Mouse (Mus musculus): ENCODE results near the gene Adora1. TPM values are rescaled to one million over a fixed set of nuclear protein-coding genes. Genes with fewer than 3 reads are reported as not detected.

The Adora1 gene
- total and polyA plus RNA-seq, 3 experiments, result not detected

DNA sequence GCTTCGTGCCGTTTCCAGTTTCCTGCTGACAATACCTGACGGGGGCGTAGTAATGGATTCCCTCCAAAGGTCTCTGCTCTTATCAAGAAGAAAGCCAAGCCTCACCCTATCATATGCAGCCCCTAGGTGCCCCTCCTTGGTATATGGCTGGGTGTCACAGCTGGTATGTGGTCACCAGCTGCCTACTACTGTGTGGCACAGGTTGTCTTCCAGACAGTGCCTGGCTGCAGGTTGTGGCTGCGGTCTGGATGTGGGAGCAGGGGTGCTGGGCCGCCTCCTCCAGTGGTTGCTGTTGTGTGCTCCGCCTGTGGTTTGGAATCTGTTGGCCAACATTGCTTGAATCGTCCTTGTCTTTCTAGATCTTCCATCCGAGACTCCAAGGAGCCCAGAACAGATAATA, 84.5 kb downstream of the Adora1 start:
- Histone ChIP-seq H3K4me1 (ENCODE audit: control insufficient read depth in 1 of 2, insufficient read depth in 2 of 2, low read length in 2 of 2) (peaks cover 0 to 22% of the 10 kb centered on the region in 2 experiments; a peak in 2 of 4 replicates), H3K27me3 (ENCODE audit: control insufficient read depth in 1 of 2, insufficient read depth in 2 of 2, low read length in 2 of 2) (peaks cover 0 to 1% of the 10 kb centered on the region in 2 experiments; a peak in 3 of 4 replicates), H3K79me2 (ENCODE audit: control insufficient read depth, insufficient read depth, low read length, poor library complexity) (no peaks in the 10 kb centered on the region), H3K9ac (ENCODE audit: control insufficient read depth, low read depth, low read length, poor library complexity, severe bottlenecking) (no peak overlapping the region), H3K9me3 (replicated peaks; ENCODE audit: insufficient read depth, low read length) (no peaks in the 10 kb centered on the region), H3K4me3 (ENCODE audit: control insufficient read depth in 1 of 2, insufficient read depth in 1 of 2, low read depth in 2 of 2, low read length in 2 of 2) (no peak overlapping the region), H3K36me3 (ENCODE audit: control insufficient read depth in 1 of 2, insufficient read depth in 2 of 2, low read length in 2 of 2) (peaks cover 0 to 3% of the 10 kb centered on the region in 2 experiments; a peak in 2 of 4 replicates), H3K27ac (ENCODE audit: control insufficient read depth, low read depth, low read length) (no peak overlapping the region)
- no peak for DNase-seq (ENCODE audit: low read depth, low spot score)
- no peak for TF ChIP-seq USF1 (IDR thresholded peaks at IDR 0.05; ENCODE audit: low read depth, low read length)
- TF ChIP-seq MXI1 (IDR thresholded peaks at IDR 0.05; ENCODE audit: low read depth, low read length), result no peak
- no peak for TF ChIP-seq HCFC1 (IDR thresholded peaks at IDR 0.05; ENCODE audit: low read depth, low read length)
- TF ChIP-seq USF2 (IDR thresholded peaks at IDR 0.05; ENCODE audit: borderline replicate concordance in 1 of 2, insufficient read depth in 1 of 2, low read depth in 1 of 2, low read length in 2 of 2), result no peak
- TF ChIP-seq ZKSCAN1 (IDR thresholded peaks at IDR 0.05; ENCODE audit: low read depth, low read length), result no peak
- TF ChIP-seq JUND (IDR thresholded peaks at IDR 0.05; ENCODE audit: low read depth, low read length), result no peak
- TF ChIP-seq MEF2A (IDR thresholded peaks at IDR 0.05; ENCODE audit: extremely low read depth, insufficient replicate concordance, low read depth, low read length, poor library complexity, severe bottlenecking), result no peak
- TF ChIP-seq EP300 (IDR thresholded peaks at IDR 0.05; ENCODE audit: low read depth in 1 of 2, low read length in 2 of 2), result no peak
- TF ChIP-seq ELF1 (IDR thresholded peaks at IDR 0.05; ENCODE audit: low read depth, low read length), result no peak
- TF ChIP-seq CTCF (IDR thresholded peaks at IDR 0.05 in 2 of 3, conservative IDR thresholded peaks at IDR 0.05 in 1 of 3; ENCODE audit: control insufficient read depth in 1 of 3, insufficient read depth in 1 of 3, low read depth in 2 of 3, low read length in 3 of 3, poor library complexity in 1 of 3, severe bottlenecking in 1 of 3), result no peak
- TF ChIP-seq POLR2AphosphoS2 (IDR thresholded peaks at IDR 0.05; ENCODE audit: low read length), result no peak
- no peak for TF ChIP-seq CHD1 (IDR thresholded peaks at IDR 0.05; ENCODE audit: low read depth, low read length)
- no peak for TF ChIP-seq NELFE (IDR thresholded peaks at IDR 0.05; ENCODE audit: low read depth, low read length)
- no peak for TF ChIP-seq ZC3H11A (IDR thresholded peaks at IDR 0.05; ENCODE audit: low read depth, low read length)
- no peak for TF ChIP-seq ETS1 (IDR thresholded peaks at IDR 0.05; ENCODE audit: low read depth, low read length)

DNA sequence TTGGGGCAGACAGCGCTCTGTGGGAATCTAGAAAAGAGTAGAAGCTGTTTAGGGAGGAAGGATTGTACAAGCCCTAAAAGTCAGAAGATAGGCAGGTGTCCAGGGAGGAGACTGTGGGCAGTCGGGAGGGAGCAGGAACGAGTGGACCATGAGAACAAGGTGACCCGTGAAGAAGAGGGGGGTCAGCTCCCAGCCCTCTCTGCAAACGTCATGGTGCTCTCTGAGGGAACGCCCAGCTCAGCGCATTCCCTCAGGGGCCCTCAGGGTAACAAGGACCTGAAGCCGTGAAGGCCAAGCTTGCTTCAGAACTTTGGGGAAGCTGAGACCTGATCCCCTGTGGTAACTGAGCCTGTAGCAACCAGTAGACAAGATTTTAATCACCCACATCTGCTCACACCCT, 85.2 kb downstream of the Adora1 start:
- peaks cover 0 to 2% of the 10 kb centered on the region in 2 experiments; a peak in 3 of 4 replicates for H3K27me3 ChIP-seq (ENCODE audit: control insufficient read depth in 1 of 2, insufficient read depth in 2 of 2, low read length in 2 of 2)
- peaks cover 0 to 3% of the 10 kb centered on the region in 2 experiments; a peak in 2 of 4 replicates for H3K36me3 ChIP-seq (ENCODE audit: control insufficient read depth in 1 of 2, insufficient read depth in 2 of 2, low read length in 2 of 2)
- H3K9ac ChIP-seq (ENCODE audit: control insufficient read depth, low read depth, low read length, poor library complexity, severe bottlenecking), result no peak overlapping the region
- H3K79me2 ChIP-seq (ENCODE audit: control insufficient read depth, insufficient read depth, low read length, poor library complexity), result no peaks in the 10 kb centered on the region
- no peak for TF ChIP-seq ZKSCAN1 (IDR thresholded peaks at IDR 0.05; ENCODE audit: low read depth, low read length)
- TF ChIP-seq MAFK (IDR thresholded peaks at IDR 0.05; ENCODE audit: borderline replicate concordance, low read depth, low read length), result no peak
- TF ChIP-seq ZMIZ1 (IDR thresholded peaks at IDR 0.05; ENCODE audit: low read depth, low read length), result no peak
- TF ChIP-seq USF2 (IDR thresholded peaks at IDR 0.05; ENCODE audit: borderline replicate concordance in 1 of 2, insufficient read depth in 1 of 2, low read depth in 1 of 2, low read length in 2 of 2), result no peak
- TF ChIP-seq E2F4 (IDR thresholded peaks at IDR 0.05; ENCODE audit: borderline replicate concordance, low read depth, low read length), result no peak
- no peak for TF ChIP-seq GABPA (IDR thresholded peaks at IDR 0.05; ENCODE audit: low read depth, low read length)
- no peak for TF ChIP-seq MXI1 (IDR thresholded peaks at IDR 0.05; ENCODE audit: low read depth, low read length)
- TF ChIP-seq POLR2AphosphoS5 (IDR thresholded peaks at IDR 0.05; ENCODE audit: borderline replicate concordance, low read depth, low read length), result no peak
- no peak for TF ChIP-seq KAT2A (conservative IDR thresholded peaks at IDR 0.05; ENCODE audit: low read depth, low read length)
- TF ChIP-seq SIN3A (IDR thresholded peaks at IDR 0.05; ENCODE audit: low read length), result no peak
- no peak for TF ChIP-seq CHD1 (IDR thresholded peaks at IDR 0.05; ENCODE audit: low read depth, low read length)
- no peak for TF ChIP-seq GATA1 (IDR thresholded peaks at IDR 0.05; ENCODE audit: low read depth, low read length)
- no peak for TF ChIP-seq SMC3 (IDR thresholded peaks at IDR 0.05; ENCODE audit: low read depth, low read length)
- TF ChIP-seq RAD21 (IDR thresholded peaks at IDR 0.05; ENCODE audit: low read depth, low read length), result no peak
- TF ChIP-seq MAZ (IDR thresholded peaks at IDR 0.05; ENCODE audit: low read depth, low read length), result no peak
- no peak for TF ChIP-seq NELFE (IDR thresholded peaks at IDR 0.05; ENCODE audit: low read depth, low read length)
- H3K4me3 ChIP-seq (ENCODE audit: control insufficient read depth in 1 of 2, insufficient read depth in 1 of 2, low read depth in 2 of 2, low read length in 2 of 2), result no peak overlapping the region
- no peak for DNase-seq (ENCODE audit: low read depth, low spot score)
- peaks cover 0 to 22% of the 10 kb centered on the region in 2 experiments; a peak in 2 of 4 replicates for H3K4me1 ChIP-seq (ENCODE audit: control insufficient read depth in 1 of 2, insufficient read depth in 2 of 2, low read length in 2 of 2)
- no peaks in the 10 kb centered on the region for H3K9me3 ChIP-seq (replicated peaks; ENCODE audit: insufficient read depth, low read length)
- no peak overlapping the region for H3K27ac ChIP-seq (ENCODE audit: control insufficient read depth, low read depth, low read length)
